Mouse (Mus musculus): ENCODE data around the gene Glrp1. TPM values are rescaled to one million over a fixed set of nuclear protein-coding genes. Genes with fewer than 3 reads are reported as not detected.

Glrp1 gene
- polyA plus RNA-seq, 1 experiment, result 0.07 TPM

DNA sequence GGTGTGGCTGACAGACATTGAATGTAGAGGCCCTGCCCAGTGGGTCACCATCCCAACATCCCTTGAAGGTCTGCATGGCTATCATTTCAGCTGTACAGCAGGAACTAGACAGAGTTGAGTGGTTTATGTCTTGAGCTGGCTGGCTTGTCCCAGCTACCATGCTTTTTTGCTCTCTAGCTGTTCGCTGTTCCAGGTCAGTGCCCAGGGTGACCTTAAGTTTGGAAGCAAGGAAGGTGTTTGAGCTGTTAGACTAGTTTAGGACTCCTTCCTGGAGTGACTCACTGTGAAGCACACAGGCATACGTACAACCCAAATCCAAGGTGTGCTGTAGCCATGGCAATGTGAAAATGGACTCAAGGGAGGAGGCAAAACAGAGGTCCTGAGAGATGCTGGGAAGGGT lies 41.5 kb downstream of the Glrp1 start:
- Histone ChIP-seq H3K4me3 (replicated peaks; ENCODE audit: insufficient read depth, low read depth, low read length) (no peak overlapping the region), H3K27me3 (ENCODE audit: control insufficient read depth, insufficient read depth, low read length) (no peaks in the 10 kb centered on the region), H3K4me1 (ENCODE audit: control insufficient read depth, insufficient read depth, low read length) (no peaks in the 10 kb centered on the region), H3K27ac (ENCODE audit: insufficient read depth, low read length) (no peak overlapping the region)
- no peak for DNase-seq
- WGBS, result 100% methylated on average over 2 of the region's 2 CpGs
- TF ChIP-seq POLR2A (IDR thresholded peaks at IDR 0.05; ENCODE audit: borderline replicate concordance, insufficient read depth, low read length), result no peak
- no peak for TF ChIP-seq CTCF (IDR thresholded peaks at IDR 0.05; ENCODE audit: borderline replicate concordance, insufficient read depth, low read depth, low read length)

DNA sequence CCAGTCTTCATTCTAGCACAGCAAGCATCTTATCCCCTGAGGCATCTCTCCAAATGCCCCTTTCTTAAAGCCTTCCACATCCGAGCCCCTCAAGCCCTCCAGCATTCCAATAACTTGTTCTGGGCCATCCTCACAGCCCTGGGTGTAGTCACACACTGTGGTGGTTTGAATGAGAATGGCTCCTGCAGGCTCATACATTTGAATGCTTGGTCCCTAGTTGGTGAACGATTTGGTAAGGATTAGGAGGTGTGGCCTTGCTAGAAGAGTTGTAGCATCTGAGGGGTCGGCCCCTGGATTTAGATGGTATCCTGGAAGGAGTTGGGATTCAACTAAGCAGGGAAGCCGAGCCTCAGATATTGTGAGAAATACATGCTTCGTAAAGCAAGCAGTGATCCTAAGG lies 42.0 kb downstream of the Glrp1 start:
- no peaks in the 10 kb centered on the region for H3K27me3 ChIP-seq (ENCODE audit: control insufficient read depth, insufficient read depth, low read length)
- H3K27ac ChIP-seq (ENCODE audit: insufficient read depth, low read length), result no peak overlapping the region
- H3K4me3 ChIP-seq (replicated peaks; ENCODE audit: insufficient read depth, low read depth, low read length), result no peak overlapping the region
- TF ChIP-seq CTCF (IDR thresholded peaks at IDR 0.05; ENCODE audit: borderline replicate concordance, insufficient read depth, low read depth, low read length) (no peak), POLR2A (IDR thresholded peaks at IDR 0.05; ENCODE audit: borderline replicate concordance, insufficient read depth, low read length) (no peak)
- no peak for DNase-seq
- 82% methylated on average over 5 of the region's 5 CpGs for whole genome bisulfite sequencing
- H3K4me1 ChIP-seq (ENCODE audit: control insufficient read depth, insufficient read depth, low read length), result no peaks in the 10 kb centered on the region

DNA sequence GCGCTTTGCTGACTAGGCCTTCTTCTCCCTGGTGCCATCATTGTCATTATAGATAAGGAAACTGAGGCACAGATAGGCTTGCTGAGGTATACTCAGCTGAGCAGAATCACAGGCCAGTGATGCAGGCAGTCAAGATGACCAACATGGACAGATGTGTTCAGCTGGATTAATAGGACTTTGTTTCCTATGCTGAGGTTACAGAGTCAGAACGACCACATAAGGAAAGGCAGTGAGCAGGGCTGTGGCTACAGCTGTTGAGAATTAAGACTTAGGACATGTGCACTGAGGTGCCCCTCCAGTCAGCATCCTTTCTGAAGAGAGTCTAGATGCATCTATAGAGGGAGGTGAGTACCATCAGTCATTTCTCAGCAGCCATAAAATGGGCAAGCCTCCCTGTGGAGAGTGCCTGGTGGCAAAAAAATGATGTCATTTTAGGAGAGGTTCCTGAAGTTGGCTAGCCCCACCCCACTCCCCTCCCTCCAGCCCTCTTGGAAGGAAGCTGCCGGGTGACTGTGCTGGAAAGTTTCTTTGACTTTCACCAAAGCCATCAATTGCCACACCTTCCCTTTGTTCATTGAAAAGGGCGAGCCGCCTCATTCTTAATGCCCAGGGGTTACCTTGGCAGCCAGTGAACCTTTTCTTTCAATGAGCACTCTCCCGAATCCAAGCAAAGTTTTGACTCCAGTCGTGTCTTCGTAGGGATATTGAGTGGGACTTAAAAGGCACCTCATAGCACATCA lies 43.4 kb downstream of the Glrp1 start:
- no peak for DNase-seq
- 73% methylated on average over 8 of the region's 8 CpGs for WGBS
- H3K27me3 ChIP-seq (ENCODE audit: control insufficient read depth, insufficient read depth, low read length), result no peaks in the 10 kb centered on the region
- H3K27ac ChIP-seq (ENCODE audit: insufficient read depth, low read length), result no peak overlapping the region
- no peaks in the 10 kb centered on the region for H3K4me1 ChIP-seq (ENCODE audit: control insufficient read depth, insufficient read depth, low read length)
- no peak for TF ChIP-seq POLR2A (IDR thresholded peaks at IDR 0.05; ENCODE audit: borderline replicate concordance, insufficient read depth, low read length)
- no peak for TF ChIP-seq CTCF (IDR thresholded peaks at IDR 0.05; ENCODE audit: borderline replicate concordance, insufficient read depth, low read depth, low read length)
- H3K4me3 ChIP-seq (replicated peaks; ENCODE audit: insufficient read depth, low read depth, low read length), result no peak overlapping the region

DNA sequence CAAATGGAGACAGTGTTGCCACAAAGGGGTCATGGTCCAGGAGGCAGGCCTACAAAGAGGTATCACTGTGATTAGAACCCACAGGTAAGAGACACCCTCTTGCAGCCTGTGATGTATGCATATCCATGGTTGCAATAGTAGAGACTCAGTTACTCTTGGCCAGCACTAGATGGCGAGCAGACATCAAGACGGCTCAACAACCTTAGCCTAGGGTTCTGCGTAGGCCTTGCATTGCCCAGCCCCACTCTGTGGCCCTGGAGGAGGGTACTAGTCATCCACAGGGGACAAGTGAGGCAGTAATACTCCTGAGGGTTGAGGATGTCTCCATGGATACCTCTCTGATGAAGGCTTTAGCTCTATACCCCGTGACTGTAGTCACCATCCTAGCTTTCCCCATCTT lies 44.1 kb downstream of the Glrp1 start:
- Histone ChIP-seq H3K27me3 (ENCODE audit: control insufficient read depth, insufficient read depth, low read length) (no peaks in the 10 kb centered on the region), H3K4me1 (ENCODE audit: control insufficient read depth, insufficient read depth, low read length) (no peaks in the 10 kb centered on the region), H3K27ac (ENCODE audit: insufficient read depth, low read length) (no peak overlapping the region), H3K4me3 (replicated peaks; ENCODE audit: insufficient read depth, low read depth, low read length) (no peak overlapping the region)
- no peak for DNase-seq
- peak; percentile 8; the same call in 1 of the 2 replicates for TF ChIP-seq CTCF (IDR thresholded peaks at IDR 0.05; ENCODE audit: borderline replicate concordance, insufficient read depth, low read depth, low read length)
- TF ChIP-seq POLR2A (IDR thresholded peaks at IDR 0.05; ENCODE audit: borderline replicate concordance, insufficient read depth, low read length), result no peak
- 68% methylated on average over 4 of the region's 4 CpGs for WGBS

DNA sequence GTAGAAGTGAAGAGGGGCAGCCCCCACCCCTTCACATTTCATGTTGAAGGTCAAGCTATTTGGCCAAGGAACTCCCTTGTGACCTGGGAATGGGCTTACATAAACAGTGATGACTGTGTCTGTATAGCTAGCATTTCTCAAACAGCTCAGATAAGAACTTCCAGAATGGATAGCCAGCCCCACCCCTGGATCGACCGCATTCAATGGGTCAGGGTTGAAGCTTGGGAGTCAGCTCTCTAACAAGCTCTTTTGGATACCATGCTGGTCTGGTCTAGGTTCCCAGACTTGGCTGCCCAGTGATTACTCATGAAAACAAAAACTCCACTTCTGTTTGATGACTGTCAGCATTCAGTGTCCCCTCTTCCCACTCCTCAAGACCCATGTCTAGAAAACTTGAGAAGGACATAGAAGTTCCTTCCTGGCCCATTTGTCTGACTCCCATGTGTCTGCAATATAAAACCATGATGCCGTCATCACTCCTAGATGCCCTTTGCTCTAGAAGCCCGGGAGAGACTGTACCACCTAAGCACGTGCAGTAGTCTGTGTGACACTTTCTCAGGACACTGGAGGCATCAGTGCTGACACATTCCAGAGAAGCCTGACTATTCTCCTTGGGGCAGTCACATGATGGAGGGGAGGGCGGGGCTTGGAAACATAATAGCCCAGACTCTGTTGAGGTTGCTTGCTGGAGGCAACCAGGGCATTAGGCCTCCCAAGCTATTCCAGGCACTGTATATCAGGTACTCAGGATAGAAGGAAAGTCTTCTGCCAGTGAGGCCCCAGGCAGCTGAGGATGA lies 45.6 kb downstream of the Glrp1 start:
- Histone ChIP-seq H3K4me3 (replicated peaks; ENCODE audit: insufficient read depth, low read depth, low read length) (no peak overlapping the region), H3K27me3 (ENCODE audit: control insufficient read depth, insufficient read depth, low read length) (no peaks in the 10 kb centered on the region), H3K4me1 (ENCODE audit: control insufficient read depth, insufficient read depth, low read length) (no peaks in the 10 kb centered on the region), H3K27ac (ENCODE audit: insufficient read depth, low read length) (no peak overlapping the region)
- WGBS, result 86% methylated on average over 6 of the region's 6 CpGs
- TF ChIP-seq POLR2A (IDR thresholded peaks at IDR 0.05; ENCODE audit: borderline replicate concordance, insufficient read depth, low read length) (no peak), CTCF (IDR thresholded peaks at IDR 0.05; ENCODE audit: borderline replicate concordance, insufficient read depth, low read depth, low read length) (no peak)
- DNase-seq, result no peak

DNA sequence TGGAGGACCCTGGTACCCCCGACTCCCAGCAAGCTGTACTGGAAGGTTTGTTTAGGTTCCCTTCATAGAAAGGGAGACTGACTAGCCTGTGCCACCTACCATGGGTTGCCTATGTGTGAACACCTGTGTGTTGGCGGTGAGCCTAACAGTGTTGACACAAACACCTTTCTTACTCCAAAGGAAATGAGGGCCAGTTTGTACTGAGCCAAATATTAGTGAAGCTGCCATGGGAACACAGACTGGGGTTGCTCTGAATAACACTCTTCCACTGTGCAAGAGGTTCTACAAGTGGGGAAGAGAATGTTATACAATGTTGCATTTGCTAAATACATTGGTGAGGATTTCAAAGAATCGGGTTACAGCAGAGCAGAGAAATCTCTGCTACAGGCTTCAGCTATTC lies 46.6 kb downstream of the Glrp1 start:
- 87% methylated on average over 3 of the region's 3 CpGs for WGBS

DNA sequence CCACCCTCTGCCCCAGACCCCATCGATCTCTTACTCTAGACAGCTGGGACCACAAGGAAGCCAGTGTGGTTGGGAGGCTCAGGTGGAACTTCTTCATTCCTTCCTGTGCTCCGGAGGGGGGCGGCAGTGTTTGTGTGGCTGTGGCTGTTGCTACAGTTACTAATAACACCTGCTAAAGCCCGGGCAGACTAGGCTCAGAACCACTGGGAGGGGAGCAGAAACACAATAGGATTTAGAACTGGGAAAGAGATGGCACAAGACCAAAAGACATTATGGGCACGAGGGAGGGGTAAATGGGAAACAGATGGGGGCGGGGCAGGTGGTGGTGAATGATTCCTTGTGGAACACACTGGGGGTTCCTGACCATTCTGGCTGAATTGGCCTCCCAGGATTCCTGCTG lies 47.4 kb downstream of the Glrp1 start:
- no peak overlapping the region for H3K27ac ChIP-seq (ENCODE audit: insufficient read depth, low read length)
- H3K27me3 ChIP-seq (ENCODE audit: control insufficient read depth, insufficient read depth, low read length), result no peaks in the 10 kb centered on the region
- no peak overlapping the region for H3K4me3 ChIP-seq (replicated peaks; ENCODE audit: insufficient read depth, low read depth, low read length)
- 30% methylated on average over 6 of the region's 6 CpGs for WGBS
- TF ChIP-seq CTCF (IDR thresholded peaks at IDR 0.05; ENCODE audit: borderline replicate concordance, insufficient read depth, low read depth, low read length) (no peak), POLR2A (IDR thresholded peaks at IDR 0.05; ENCODE audit: borderline replicate concordance, insufficient read depth, low read length) (no peak)
- DNase-seq, result no peak
- no peaks in the 10 kb centered on the region for H3K4me1 ChIP-seq (ENCODE audit: control insufficient read depth, insufficient read depth, low read length)

More for the DNA sequence above, 46.6 kb downstream of the Glrp1 start:
- Histone ChIP-seq H3K27ac (ENCODE audit: insufficient read depth, low read length) (no peak overlapping the region), H3K4me1 (ENCODE audit: control insufficient read depth, insufficient read depth, low read length) (no peaks in the 10 kb centered on the region), H3K4me3 (replicated peaks; ENCODE audit: insufficient read depth, low read depth, low read length) (no peak overlapping the region), H3K27me3 (ENCODE audit: control insufficient read depth, insufficient read depth, low read length) (no peaks in the 10 kb centered on the region)
- DNase-seq, result no peak
- TF ChIP-seq POLR2A (IDR thresholded peaks at IDR 0.05; ENCODE audit: borderline replicate concordance, insufficient read depth, low read length) (no peak), CTCF (IDR thresholded peaks at IDR 0.05; ENCODE audit: borderline replicate concordance, insufficient read depth, low read depth, low read length) (no peak)

DNA sequence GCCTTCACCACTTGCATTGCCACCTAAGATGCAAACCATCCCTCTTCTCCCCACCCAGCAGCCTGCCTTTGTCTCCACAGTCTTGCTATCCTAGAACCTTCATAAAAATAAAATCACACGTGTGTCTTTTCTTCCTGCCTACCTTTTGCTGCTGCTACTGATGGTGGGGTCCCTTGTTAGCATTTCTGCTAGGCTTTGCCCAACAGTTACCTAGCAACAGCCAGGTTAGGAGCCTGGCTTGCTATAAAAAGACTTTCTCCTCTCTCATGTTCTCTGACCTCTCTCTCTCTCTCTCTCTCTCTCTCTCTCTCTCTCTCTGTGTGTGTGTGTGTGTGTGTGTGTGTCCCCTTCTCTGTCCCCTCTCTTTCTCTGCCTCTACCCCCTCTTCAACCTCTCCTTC lies 48.8 kb downstream of the Glrp1 start:
- TF ChIP-seq CTCF (IDR thresholded peaks at IDR 0.05; ENCODE audit: borderline replicate concordance, insufficient read depth, low read depth, low read length), result no peak
- no peak for TF ChIP-seq POLR2A (IDR thresholded peaks at IDR 0.05; ENCODE audit: borderline replicate concordance, insufficient read depth, low read length)
- 34% methylated on average over 1 of the region's 1 CpGs for WGBS
- Histone ChIP-seq H3K4me1 (ENCODE audit: control insufficient read depth, insufficient read depth, low read length) (no peaks in the 10 kb centered on the region), H3K27me3 (ENCODE audit: control insufficient read depth, insufficient read depth, low read length) (no peaks in the 10 kb centered on the region), H3K4me3 (replicated peaks; ENCODE audit: insufficient read depth, low read depth, low read length) (no peak overlapping the region), H3K27ac (ENCODE audit: insufficient read depth, low read length) (no peak overlapping the region)
- DNase-seq, result no peak

All from cerebellum, adult 2 months (tissue).